Mouse (Mus musculus) olfactory bulb, adult 2 months (tissue): ENCODE measurements at regions not wholly inside any gene's neighbourhood (a gene's known extent, or its start where the extent isn't known, plus 50 kb on each side); places are given as distances from the start of the nearest gene placed in this dataset.

Source experiments
- H3K27ac ChIP-seq: fragments of 200-500 bp; 2 replicates; pipeline ENCODE4 v1.5.1; 2012; ENCODE audit warnings: low read depth, low read length; ENCODE audit not compliant: insufficient read depth
- H3K4me1 ChIP-seq: fragments of 200-500 bp; 2 replicates; pipeline ENCODE4 v1.6.1; 2012; ENCODE audit warnings: low read length; ENCODE audit not compliant: control insufficient read depth, insufficient read depth
- H3K4me3 ChIP-seq: fragments of 200-500 bp; 2 replicates; pipeline ENCODE4 v1.5.1; 2012; ENCODE audit warnings: mild to moderate bottlenecking, low read depth, low read length, moderate library complexity; ENCODE audit not compliant: insufficient read depth
- CTCF ChIP-seq: fragments of 200-500 bp; IDR thresholded peaks from 2 replicates; pipeline ENCODE4 v1.5.1; 2012; ENCODE audit warnings: low read depth, mild to moderate bottlenecking, low read length, moderate library complexity; ENCODE audit not compliant: insufficient read depth
- POLR2A ChIP-seq: fragments of 200-500 bp; IDR thresholded peaks from 2 replicates; pipeline ENCODE4 v1.6.1; 2012; ENCODE audit warnings: mild to moderate bottlenecking, low read depth, low read length, moderate library complexity; ENCODE audit not compliant: insufficient read depth
- WGBS: fragments of 180-500 bp; shearing (Covaris S2); methylation state at CpG from one replicate; pipeline ENCODE4 v1.1.7; 2018; 5-methylcytosine and 5-hydroxymethylcytosine counted together

DNA sequence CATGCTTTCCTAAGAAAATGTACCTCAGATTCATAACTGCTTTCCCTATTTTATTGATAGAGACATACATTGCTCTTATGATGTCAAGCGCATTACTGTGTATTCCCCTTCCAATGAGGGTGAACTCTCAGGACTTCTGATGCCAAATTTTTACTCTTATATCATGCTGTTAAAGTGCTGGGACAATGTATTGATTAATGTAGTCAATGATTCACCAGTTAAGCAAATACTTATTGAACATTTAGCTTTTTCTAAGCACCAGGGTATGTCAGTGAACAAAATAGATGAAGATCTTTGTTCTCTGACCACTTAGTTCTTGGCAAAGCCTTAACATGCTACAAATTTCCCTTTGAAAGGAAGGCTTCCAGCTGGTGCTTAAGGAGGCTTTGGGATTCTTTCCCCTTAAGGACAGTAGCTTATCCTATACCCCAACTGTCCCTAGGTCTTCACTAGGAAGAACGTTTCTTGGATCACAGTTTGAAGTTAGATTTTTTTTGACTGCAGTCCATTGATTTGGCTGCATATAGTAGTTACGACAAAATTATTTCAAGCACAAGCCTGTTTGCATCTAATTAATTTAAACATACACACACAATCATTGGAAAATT, 203.1 kb upstream of the Ptbp2 start:
- no peak overlapping the region for H3K27ac ChIP-seq
- WGBS = 73% methylated on average over 3 of the region's 3 CpGs
- H3K4me1 ChIP-seq = no peaks in the 10 kb centered on the region
- no peak for TF ChIP-seq CTCF
- no peak for TF ChIP-seq POLR2A
- H3K4me3 ChIP-seq = no peak overlapping the region

DNA sequence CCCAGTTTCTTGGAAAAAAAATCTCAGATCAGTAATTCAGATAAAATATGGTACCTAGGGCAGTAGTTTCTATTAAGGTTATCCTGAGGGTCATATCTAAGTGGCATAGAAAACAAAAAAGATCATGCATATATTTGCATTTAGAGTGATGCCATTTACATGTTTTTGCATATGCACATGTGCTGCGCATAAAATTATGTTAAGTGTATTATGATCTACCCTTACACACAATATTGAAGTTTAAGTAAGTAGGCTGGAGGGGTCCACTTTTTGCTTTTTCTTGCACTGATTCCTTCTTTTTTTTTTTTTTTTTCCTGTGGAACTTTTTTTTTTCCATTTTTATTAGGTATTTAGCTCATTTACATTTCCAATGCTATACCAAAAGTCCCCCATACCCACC, 193.1 kb upstream of the Ptbp2 start:
- TF ChIP-seq POLR2A (no peak), CTCF (no peak)
- Histone ChIP-seq H3K4me3 (no peak overlapping the region), H3K27ac (no peak overlapping the region), H3K4me1 (no peaks in the 10 kb centered on the region)
- 96% methylated on average over 1 of the region's 1 CpGs for WGBS

DNA sequence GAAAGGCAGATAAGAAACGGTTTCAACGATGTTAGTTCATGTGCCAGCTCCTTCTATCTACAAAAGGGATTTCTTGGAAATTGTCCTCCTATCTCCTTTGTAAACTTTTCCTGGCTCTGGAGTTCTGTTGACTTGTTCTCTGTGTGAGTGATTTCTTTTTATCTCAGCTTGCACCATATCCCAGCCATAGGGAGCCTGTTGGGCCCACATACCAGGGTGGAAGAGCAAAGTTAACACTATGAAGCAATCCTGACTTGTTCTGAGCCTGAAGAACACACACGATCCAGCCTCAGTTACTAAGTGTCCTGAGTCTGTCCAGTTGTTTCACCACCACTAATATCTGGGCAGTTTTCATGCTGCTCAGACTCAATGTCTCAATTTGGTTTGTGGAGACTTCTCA, 192.1 kb upstream of the Ptbp2 start:
- no peaks in the 10 kb centered on the region for H3K4me1 ChIP-seq
- H3K27ac ChIP-seq = no peak overlapping the region
- TF ChIP-seq CTCF (no peak), POLR2A (no peak)
- no peak overlapping the region for H3K4me3 ChIP-seq
- 96% methylated on average over 3 of the region's 3 CpGs for WGBS

DNA sequence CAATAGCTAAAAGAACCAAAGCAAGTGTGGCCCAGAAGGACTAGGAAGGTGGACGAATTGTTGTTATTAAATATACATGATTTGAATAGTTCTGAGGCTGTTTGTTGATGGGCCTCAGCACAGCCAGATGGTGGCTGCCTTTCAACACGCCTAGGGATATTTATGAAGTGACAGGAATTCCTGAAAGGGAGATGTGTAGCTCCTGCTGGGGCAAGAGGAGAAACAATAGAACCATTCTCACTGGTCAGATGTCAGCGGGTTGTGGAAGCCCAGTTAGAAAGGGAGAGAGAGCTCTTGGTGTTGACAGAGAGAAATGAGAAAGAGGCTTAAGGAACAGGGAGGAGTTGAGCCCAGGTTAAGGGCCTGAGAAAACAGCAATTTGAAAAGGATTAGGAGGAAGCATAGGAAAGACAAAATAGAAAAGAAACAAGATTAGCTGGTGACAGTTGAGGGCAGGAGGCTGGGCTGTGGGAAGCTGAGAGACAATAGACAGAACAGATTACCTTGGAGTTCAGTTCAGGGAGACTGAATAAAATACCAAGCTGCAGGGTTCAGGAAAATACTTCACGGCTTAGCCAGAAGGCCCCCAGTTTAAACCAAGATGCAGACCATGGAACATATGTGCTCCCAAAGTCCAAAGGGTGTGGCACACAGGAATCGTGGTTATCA, 174.7 kb upstream of the Ptbp2 start:
- Histone ChIP-seq H3K4me1 (no peaks in the 10 kb centered on the region), H3K4me3 (no peak overlapping the region), H3K27ac (no peak overlapping the region)
- TF ChIP-seq CTCF = no peak
- no peak for TF ChIP-seq POLR2A
- 60% methylated on average over 5 of the region's 5 CpGs for WGBS

GRCm38 (mm10) chr3:119957529-119957928, 173.3 kb upstream of the Ptbp2 start:
- TF ChIP-seq CTCF (no peak), POLR2A (no peak)
- 79% methylated on average over 8 of the region's 8 CpGs for WGBS
- Histone ChIP-seq H3K27ac (no peak overlapping the region), H3K4me3 (no peak overlapping the region), H3K4me1 (no peaks in the 10 kb centered on the region)

GRCm38 (mm10) chr3:119955745-119956615, 171.7 kb upstream of the Ptbp2 start:
- TF ChIP-seq CTCF = no peak
- no peak for TF ChIP-seq POLR2A
- no peaks in the 10 kb centered on the region for H3K4me1 ChIP-seq
- no peak overlapping the region for H3K27ac ChIP-seq
- WGBS = 78% methylated on average over 7 of the region's 7 CpGs
- H3K4me3 ChIP-seq = no peak overlapping the region

DNA sequence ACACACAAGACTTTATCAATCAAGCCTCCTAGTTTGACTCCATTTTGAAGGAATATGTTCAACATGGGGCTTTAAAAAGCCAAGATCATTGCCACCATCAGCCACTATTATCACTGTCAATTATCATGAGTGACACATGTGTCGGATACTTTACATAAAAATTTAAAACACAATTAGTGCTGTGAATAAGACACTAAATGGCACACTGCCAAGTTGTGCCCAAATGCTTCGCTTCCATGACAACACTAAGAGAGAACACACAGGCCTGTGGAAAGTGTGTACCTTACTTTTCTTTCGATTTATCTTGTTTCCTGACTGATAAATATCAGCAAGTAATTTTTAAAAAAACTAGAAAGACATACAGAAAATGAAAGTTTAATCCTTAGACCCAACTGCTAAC, 166.5 kb upstream of the Ptbp2 start:
- 53% methylated on average over 3 of the region's 3 CpGs for WGBS
- Histone ChIP-seq H3K27ac (no peak overlapping the region), H3K4me3 (no peak overlapping the region)

GRCm38 (mm10) chr3:119950070-119950469, 165.8 kb upstream of the Ptbp2 start:
- Histone ChIP-seq H3K4me1 (peaks cover 5% of the 10 kb centered on the region), H3K4me3 (no peak overlapping the region), H3K27ac (no peak overlapping the region)
- TF ChIP-seq CTCF (no peak), POLR2A (no peak)
- 76% methylated on average over 2 of the region's 2 CpGs for WGBS

More for the DNA sequence above, 166.5 kb upstream of the Ptbp2 start:
- H3K4me1 ChIP-seq = peaks cover 5% of the 10 kb centered on the region
- TF ChIP-seq CTCF (no peak), POLR2A (no peak)

DNA sequence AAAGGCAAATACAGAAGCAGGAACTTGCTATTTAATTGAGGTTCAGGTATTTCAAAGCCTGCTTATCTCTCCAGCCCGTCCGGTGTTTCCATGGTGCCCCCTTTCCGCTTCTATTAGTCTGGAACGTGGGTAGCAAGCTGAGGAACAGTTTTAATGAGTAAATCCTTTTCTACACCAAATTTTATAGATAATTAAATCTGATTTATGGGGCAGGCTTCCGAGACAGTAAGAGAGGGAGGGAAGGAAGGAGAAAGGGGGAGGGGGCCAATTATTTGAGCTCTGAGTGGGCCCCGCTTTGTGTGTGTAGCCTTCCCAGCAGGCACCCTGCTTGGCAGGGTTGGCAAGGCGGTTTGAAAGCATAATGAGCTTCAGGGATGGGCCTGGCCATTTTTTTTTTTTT, 165.4 kb upstream of the Ptbp2 start:
- H3K27ac ChIP-seq = no peak overlapping the region
- TF ChIP-seq POLR2A (no peak), CTCF (no peak)
- H3K4me1 ChIP-seq = peaks cover 5% of the 10 kb centered on the region
- no peak overlapping the region for H3K4me3 ChIP-seq
- WGBS = 11% methylated on average over 7 of the region's 7 CpGs
